Mouse (Mus musculus) cortical plate, adult 2 months (tissue): ENCODE measurements at regions not wholly inside any gene's neighbourhood (a gene's known extent, or its start where the extent isn't known, plus 50 kb on each side); places are given as distances from the start of the nearest gene placed in this dataset.

Source experiments
- CTCF ChIP-seq: fragments of 200-500 bp; IDR thresholded peaks from 2 replicates; pipeline ENCODE4 v1.5.1; 2011; ENCODE audit warnings: mild to moderate bottlenecking, control low read depth, low read length; ENCODE audit not compliant: insufficient read depth; ENCODE audit errors: extremely low read depth
- POLR2A ChIP-seq: fragments of 200-500 bp; IDR thresholded peaks from 2 replicates; pipeline ENCODE4 v1.6.1; 2011; ENCODE audit warnings: mild to moderate bottlenecking, low read length, control low read depth; ENCODE audit not compliant: insufficient read depth; ENCODE audit errors: extremely low read depth

- TF ChIP-seq POLR2A (no peak), CTCF (no peak)
Observed at GRCm38 (mm10) chr2:172615148-172615547, 65.8 kb downstream of the Tfap2c start.
